Mouse (Mus musculus): ENCODE results near the gene Ms4a18. TPM values are rescaled to one million over a fixed set of nuclear protein-coding genes. Genes with fewer than 3 reads are reported as not detected.
A peak's percentile ranks its signal among the peaks of the same experiment; 100 is the strongest.

Gene Ms4a18
- polyA plus RNA-seq, 1 experiment = not detected

DNA sequence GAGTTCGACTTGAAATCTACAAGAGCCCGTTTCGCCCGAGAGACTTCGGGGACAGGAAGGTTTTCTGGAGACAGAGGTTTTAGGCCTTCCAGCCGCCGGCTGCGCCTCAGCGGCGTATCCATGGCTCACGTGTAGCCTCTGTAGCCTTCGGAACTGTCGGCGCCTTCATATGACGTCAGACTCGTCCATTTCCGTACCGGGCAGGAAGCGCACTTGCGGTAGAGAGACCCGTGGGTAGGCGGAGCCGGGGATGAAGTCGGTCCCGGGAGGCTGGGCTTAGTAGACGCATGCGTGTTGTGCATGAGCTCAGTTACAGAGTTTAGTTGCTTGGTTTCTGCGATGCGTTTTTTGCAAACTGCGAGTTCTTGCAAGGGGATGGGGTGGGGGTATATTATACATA, 68.7 kb downstream of the Ms4a18 start, which contains the start of gene Ccdc86:
Ccdc86 (minus strand) TSS at position 155 of the 400 bp plus-strand sequence.
- H3K4me1 ChIP-seq (ENCODE audit: control insufficient read depth, insufficient read depth, low read length) = peaks cover 11% of the 10 kb centered on the region
- TF ChIP-seq POLR2A (IDR thresholded peaks at IDR 0.05; ENCODE audit: low read depth, low read length) (peak; percentile 66), CTCF (IDR thresholded peaks at IDR 0.05; ENCODE audit: borderline replicate concordance, insufficient read depth, low read length) (no peak)
- H3K27ac ChIP-seq (ENCODE audit: insufficient read depth, low read length) = 0 out of 2 replicates have a peak within 1 kb of the TSS, but pooled peaks have one; percentile 17
- H3K4me3 ChIP-seq (ENCODE audit: insufficient read depth, low read length) = peak within 1 kb of the TSS; percentile 84

DNA sequence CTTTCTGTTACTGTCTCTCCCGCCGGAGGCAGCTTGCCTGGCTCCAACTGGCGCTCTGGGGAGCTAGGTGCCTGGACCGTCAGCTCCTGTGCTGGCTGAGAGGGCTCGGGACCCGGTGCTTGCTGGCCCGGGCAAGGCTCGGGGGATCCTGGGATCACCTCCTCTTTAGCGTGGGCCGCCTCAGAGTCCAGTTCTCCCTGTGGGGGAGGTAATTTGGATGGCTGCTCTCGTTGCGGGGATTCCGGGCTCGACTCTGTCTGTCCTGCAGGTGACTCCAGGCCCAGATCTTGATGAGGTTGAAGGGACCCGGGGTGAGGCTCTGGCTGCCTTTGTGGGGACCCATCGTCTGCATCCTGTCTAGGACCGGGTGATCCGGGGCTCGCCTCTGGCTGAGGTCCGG, 69.4 kb downstream of the Ms4a18 start:
- 0 out of 2 replicates have a peak overlapping the region, but pooled peaks have one; percentile 17 for H3K27ac ChIP-seq (ENCODE audit: insufficient read depth, low read length)
- peak overlapping the region; percentile 84 for H3K4me3 ChIP-seq (ENCODE audit: insufficient read depth, low read length)
- TF ChIP-seq POLR2A (IDR thresholded peaks at IDR 0.05; ENCODE audit: low read depth, low read length) = no peak
- H3K4me1 ChIP-seq (ENCODE audit: control insufficient read depth, insufficient read depth, low read length) = peaks cover 11% of the 10 kb centered on the region

- Histone ChIP-seq H3K27ac (ENCODE audit: insufficient read depth, low read length) (no peak overlapping the region), H3K4me1 (ENCODE audit: control insufficient read depth, insufficient read depth, low read length) (peaks cover 11% of the 10 kb centered on the region), H3K4me3 (ENCODE audit: insufficient read depth, low read length) (peak overlapping the region; percentile 84)
- TF ChIP-seq CTCF (IDR thresholded peaks at IDR 0.05; ENCODE audit: borderline replicate concordance, insufficient read depth, low read length) (no peak), POLR2A (IDR thresholded peaks at IDR 0.05; ENCODE audit: low read depth, low read length) (no peak)
Measured at GRCm38 (mm10) chr19:10947219-10947618, 70.6 kb downstream of the Ms4a18 start.

Other genes starting within 250 kb of the Ms4a18 start
- gene Cd6, start 188.0 kb downstream of the Ms4a18 start, polyA plus RNA-seq (2011; ENCODE audit: insufficient read length, low read depth, missing spikeins) = not detected in 2 replicates
- 0.53 and 2.1 TPM in 2 replicates for gene Slc15a3, start 178.3 kb downstream of the Ms4a18 start, polyA plus RNA-seq (2011; ENCODE audit: insufficient read length, low read depth, missing spikeins)
- gene Tmem132a, start 148.1 kb downstream of the Ms4a18 start, polyA plus RNA-seq (2011; ENCODE audit: insufficient read length, low read depth, missing spikeins) = 29.6 and 37.5 TPM in 2 replicates
- gene Tmem109, start 136.0 kb downstream of the Ms4a18 start, polyA plus RNA-seq (2011; ENCODE audit: insufficient read length, low read depth, missing spikeins) = 50.6 and 59.9 TPM in 2 replicates
- 115 TPM in 2 replicates for gene Prpf19, start 122.8 kb downstream of the Ms4a18 start, polyA plus RNA-seq (2011; ENCODE audit: insufficient read length, low read depth, missing spikeins)
- not detected in 2 replicates for gene Zp1, start 97.4 kb downstream of the Ms4a18 start, polyA plus RNA-seq (2011; ENCODE audit: insufficient read length, low read depth, missing spikeins)
- not detected in 2 replicates for gene Ptgdr2, start 80.9 kb downstream of the Ms4a18 start, polyA plus RNA-seq (2011; ENCODE audit: insufficient read length, low read depth, missing spikeins)
- gene Ccdc86, start 68.8 kb downstream of the Ms4a18 start, polyA plus RNA-seq (2011; ENCODE audit: insufficient read length, low read depth, missing spikeins) = 12.3 and 13.1 TPM in 2 replicates
- not detected in 2 replicates for gene Ms4a10, start 43.4 kb downstream of the Ms4a18 start, polyA plus RNA-seq (2011; ENCODE audit: insufficient read length, low read depth, missing spikeins)
- not detected in 2 replicates for gene Ms4a15, start 24.8 kb downstream of the Ms4a18 start, polyA plus RNA-seq (2011; ENCODE audit: insufficient read length, low read depth, missing spikeins)
- not detected in 2 replicates for gene Ms4a8a, start 63.1 kb upstream of the Ms4a18 start, polyA plus RNA-seq (2011; ENCODE audit: insufficient read length, low read depth, missing spikeins)
- gene 1700017D01Rik, start 112.8 kb upstream of the Ms4a18 start, polyA plus RNA-seq (2011; ENCODE audit: insufficient read length, low read depth, missing spikeins) = not detected in 2 replicates
- not detected in 2 replicates for gene 1700025F22Rik, start 147.3 kb upstream of the Ms4a18 start, polyA plus RNA-seq (2011; ENCODE audit: insufficient read length, low read depth, missing spikeins)
- gene Ms4a13, start 178.7 kb upstream of the Ms4a18 start, polyA plus RNA-seq (2011; ENCODE audit: insufficient read length, low read depth, missing spikeins) = not detected in 2 replicates
- gene Ms4a12, start 214.4 kb upstream of the Ms4a18 start, polyA plus RNA-seq (2011; ENCODE audit: insufficient read length, low read depth, missing spikeins) = not detected in 2 replicates
- not detected in 2 replicates for gene Ms4a1, start 248.2 kb upstream of the Ms4a18 start, polyA plus RNA-seq (2011; ENCODE audit: insufficient read length, low read depth, missing spikeins)